Mouse (Mus musculus) hindbrain, embryonic 14.5 days (tissue): ENCODE measurements around the gene Rras2. TPM values are rescaled to one million over a fixed set of nuclear protein-coding genes. Genes with fewer than 3 reads are reported as not detected.

Source experiments
- ATAC-seq: fragments of 200-750 bp; cut with Nextera tagmentation; 2 replicates; pipeline ENCODE4 v1.8.0; 2017; ENCODE audit warnings: moderate number of reproducible peaks, mild to moderate bottlenecking, moderate TSS enrichment, moderate library complexity; ENCODE audit not compliant: low FRiP score
- DNase-seq: peaks from one replicate; pipeline ENCODE4 v3.0.0-alpha.2; 2015; ENCODE audit warnings: low spot score
- H3K27ac ChIP-seq: fragments of 300-500 bp; sonication (generic); 2 replicates; pipeline ENCODE4 v1.5.1; 2014; ENCODE audit warnings: mild to moderate bottlenecking, moderate library complexity
- H3K27me3 ChIP-seq: fragments of 300-500 bp; sonication (generic); 2 replicates; pipeline ENCODE4 v1.6.1; 2014; ENCODE audit warnings: mild to moderate bottlenecking, low read length, mixed read lengths; ENCODE audit not compliant: control insufficient read depth, insufficient read depth
- H3K36me3 ChIP-seq: fragments of 300-500 bp; sonication (generic); replicated peaks from 2 replicates; pipeline ENCODE4 v1.6.1; 2014; ENCODE audit not compliant: control insufficient read depth, insufficient read depth
- H3K4me1 ChIP-seq: fragments of 300-500 bp; sonication (generic); replicated peaks from 2 replicates; pipeline ENCODE4 v1.6.1; 2014; ENCODE audit warnings: antibody characterized with exemption, low read length, mixed read lengths; ENCODE audit not compliant: control insufficient read depth, insufficient read depth
- H3K4me2 ChIP-seq: fragments of 300-500 bp; sonication (generic); replicated peaks from 2 replicates; pipeline ENCODE4 v1.6.1; 2014; ENCODE audit warnings: mild to moderate bottlenecking, moderate library complexity
- H3K4me3 ChIP-seq: fragments of 300-500 bp; sonication (generic); replicated peaks from 2 replicates; pipeline ENCODE4 v1.5.1; 2014; ENCODE audit warnings: mild to moderate bottlenecking, low read length
- H3K9ac ChIP-seq: fragments of 300-500 bp; sonication (generic); 2 replicates; pipeline ENCODE4 v1.6.1; 2014
- H3K9me3 ChIP-seq: fragments of 300-500 bp; sonication (generic); 2 replicates; pipeline ENCODE4 v1.6.1; 2016; ENCODE audit warnings: low read length; ENCODE audit not compliant: control insufficient read depth
- WGBS: fragments of 180-500 bp; shearing (Covaris S2); extraction: QIAGEN DNeasy Blood & Tissue Kit; methylation state at CpG from one replicate; pipeline ENCODE4 v1.1.7; 2014; 5-methylcytosine and 5-hydroxymethylcytosine counted together
- polyA plus RNA-seq: library from polyadenylated mRNA; unstranded; fragments of >200 nt; fragmentation: Nextera tagmentation; extraction: Ambion mirVana; gene quantifications from 2 replicates; pipeline ENCODE4 v1.2.1, GENCODE M21; 2014

Gene Rras2
- polyA plus RNA-seq, 1 experiment from 2014 or later: 23.9 TPM

DNA sequence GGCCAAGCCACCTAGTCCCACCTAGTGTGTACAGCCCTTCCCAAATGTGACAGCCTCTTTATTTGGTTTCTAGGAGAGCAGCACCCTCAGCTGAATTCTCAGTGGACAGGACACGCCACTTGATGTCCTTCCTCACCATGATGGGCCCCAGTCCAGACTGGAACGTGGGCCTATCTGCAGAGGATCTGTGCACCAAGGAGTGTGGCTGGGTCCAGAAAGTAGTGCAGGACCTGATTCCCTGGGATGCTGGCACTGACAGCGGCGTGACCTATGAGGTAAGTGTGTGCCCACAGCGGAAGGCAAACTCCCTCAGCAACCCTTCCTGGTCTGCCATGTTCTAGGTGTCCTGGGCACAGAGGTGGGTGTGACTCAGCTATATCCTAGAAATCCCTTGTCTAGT, 88.8 kb downstream of the Rras2 start:
- Histone ChIP-seq H3K36me3 (no peaks in the 10 kb centered on the region), H3K4me3 (no peak overlapping the region), H3K4me1 (no peaks in the 10 kb centered on the region), H3K27ac (no peak overlapping the region), H3K9me3 (no peaks in the 10 kb centered on the region), H3K27me3 (no peaks in the 10 kb centered on the region), H3K9ac (no peak overlapping the region), H3K4me2 (no peak overlapping the region)
- ATAC-seq: no peak
- 96% methylated on average over 5 of the region's 5 CpGs for WGBS
- no peak for DNase-seq

DNA sequence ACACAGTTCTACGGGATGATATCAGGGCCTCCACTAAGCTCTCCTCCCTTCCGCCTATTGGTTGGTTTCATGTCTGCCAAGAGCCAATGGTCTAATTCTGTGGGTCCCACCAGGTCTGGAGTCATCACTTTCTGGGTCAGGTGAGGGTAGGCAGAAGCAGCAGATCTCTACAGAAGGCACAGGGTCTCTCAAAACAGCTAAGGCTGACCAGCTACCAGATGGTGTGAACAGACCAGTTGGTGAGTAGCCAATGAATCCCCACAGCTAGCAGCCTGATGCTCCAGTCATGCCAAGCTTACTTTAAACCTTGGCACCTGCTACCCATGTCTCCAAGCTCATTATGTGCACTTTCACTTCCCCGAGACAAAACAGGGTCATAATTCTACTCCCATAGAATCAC, 90.2 kb downstream of the Rras2 start:
- Histone ChIP-seq H3K27ac (no peak overlapping the region), H3K27me3 (no peaks in the 10 kb centered on the region), H3K36me3 (no peaks in the 10 kb centered on the region), H3K4me1 (no peaks in the 10 kb centered on the region), H3K4me3 (no peak overlapping the region), H3K4me2 (no peak overlapping the region), H3K9ac (no peak overlapping the region), H3K9me3 (no peaks in the 10 kb centered on the region)
- DNase-seq (peak; percentile 37), ATAC-seq (no peak)
- WGBS: 84% methylated on average over 3 of the region's 3 CpGs

DNA sequence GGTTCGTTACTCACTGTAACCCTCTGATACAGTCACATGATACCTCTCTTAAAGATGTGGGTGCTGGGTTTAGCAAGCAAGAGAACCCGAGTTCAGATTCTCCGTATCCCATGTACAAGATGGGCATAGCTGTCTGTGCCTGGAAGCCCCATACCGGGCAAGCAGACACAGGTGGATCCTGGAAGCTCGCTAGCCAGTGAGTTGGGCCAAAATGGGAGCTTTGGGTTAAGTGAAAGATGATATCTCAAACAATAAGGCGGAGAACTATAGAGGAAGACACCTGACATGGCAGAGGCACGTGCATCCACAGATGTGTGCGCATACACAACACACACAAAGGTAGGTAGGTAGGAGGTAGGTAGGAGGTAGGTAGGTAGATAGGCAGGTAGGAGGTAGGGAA, 90.7 kb downstream of the Rras2 start:
- no peak for DNase-seq
- Histone ChIP-seq H3K27me3 (no peaks in the 10 kb centered on the region), H3K4me3 (no peak overlapping the region), H3K36me3 (no peaks in the 10 kb centered on the region), H3K9ac (no peak overlapping the region), H3K4me1 (no peaks in the 10 kb centered on the region), H3K27ac (no peak overlapping the region), H3K4me2 (no peak overlapping the region), H3K9me3 (no peaks in the 10 kb centered on the region)
- no peak for ATAC-seq
- WGBS: 89% methylated on average over 8 of the region's 8 CpGs

DNA sequence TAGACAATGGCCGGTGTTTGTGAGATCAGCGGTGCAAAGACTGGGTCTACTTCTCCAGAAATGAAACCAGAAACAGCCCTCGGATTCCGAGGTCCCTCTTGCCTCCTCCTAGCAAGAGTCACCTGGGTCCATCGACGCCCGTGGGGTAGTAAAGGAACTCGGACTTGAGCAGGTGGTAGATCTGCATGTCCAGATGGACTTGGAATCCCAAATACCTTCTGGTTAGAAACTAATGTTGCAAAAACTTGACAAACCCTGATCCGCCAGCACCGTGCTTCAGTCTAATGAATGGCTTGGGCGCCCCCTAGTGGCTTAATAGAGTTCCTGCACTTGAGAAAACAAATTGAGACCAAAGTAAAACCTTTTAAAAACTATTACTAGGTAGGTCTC, 96.9 kb downstream of the Rras2 start:
- Histone ChIP-seq H3K4me2 (peak overlapping the region; percentile 49), H3K4me1 (no peaks in the 10 kb centered on the region), H3K4me3 (peak overlapping the region; percentile 8; the same call in 1 of the 2 replicates), H3K27me3 (no peaks in the 10 kb centered on the region), H3K9ac (0 out of 2 replicates have a peak overlapping the region, but pooled peaks have one; percentile 0), H3K9me3 (no peaks in the 10 kb centered on the region), H3K27ac (0 out of 2 replicates have a peak overlapping the region, but pooled peaks have one; percentile 18), H3K36me3 (no peaks in the 10 kb centered on the region)
- peak; percentile 90 for DNase-seq
- 3% methylated on average over 11 of the region's 11 CpGs for WGBS
- peak; percentile 65; the same call in 1 of the 2 replicates for ATAC-seq

DNA sequence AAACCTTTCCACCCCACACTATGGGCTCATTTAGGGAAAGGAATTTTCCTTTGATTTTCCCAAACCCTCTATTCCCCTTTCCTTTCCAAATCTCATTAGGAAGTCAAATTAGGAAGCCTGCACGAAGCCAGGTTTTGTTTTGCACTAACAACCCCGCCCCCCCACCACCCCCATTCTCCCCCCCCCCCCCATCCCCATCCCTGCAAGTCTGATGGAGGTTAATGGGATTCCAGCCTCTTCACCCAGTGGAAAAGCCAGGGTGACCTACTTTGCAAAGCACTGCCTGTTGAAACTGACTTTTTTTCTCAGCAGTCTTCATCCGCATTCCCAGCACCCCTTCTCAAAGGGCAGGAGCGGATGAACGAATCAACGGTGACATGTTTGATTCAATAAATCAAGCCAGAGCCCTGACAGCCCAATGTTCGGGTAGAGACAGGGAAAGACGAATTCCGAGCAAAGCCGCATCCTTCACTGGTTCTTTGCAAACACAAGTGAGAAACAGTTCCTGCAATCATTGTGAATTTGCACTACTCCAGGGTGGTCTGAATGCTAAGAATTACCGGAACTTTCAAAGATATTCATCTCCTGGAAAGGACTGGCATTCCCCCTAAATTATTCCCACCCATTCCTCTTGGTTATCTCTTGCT, 97.4 kb downstream of the Rras2 start:
- Histone ChIP-seq H3K36me3 (no peaks in the 10 kb centered on the region), H3K9me3 (no peaks in the 10 kb centered on the region), H3K4me2 (peak overlapping the region; percentile 49), H3K4me3 (peak overlapping the region; percentile 8; the same call in 1 of the 2 replicates), H3K9ac (0 out of 2 replicates have a peak overlapping the region, but pooled peaks have one; percentile 0), H3K4me1 (no peaks in the 10 kb centered on the region), H3K27me3 (no peaks in the 10 kb centered on the region), H3K27ac (0 out of 2 replicates have a peak overlapping the region, but pooled peaks have one; percentile 18)
- ATAC-seq (no peak), DNase-seq (peak; percentile 42)
- 6% methylated on average over 11 of the region's 11 CpGs for WGBS

DNA sequence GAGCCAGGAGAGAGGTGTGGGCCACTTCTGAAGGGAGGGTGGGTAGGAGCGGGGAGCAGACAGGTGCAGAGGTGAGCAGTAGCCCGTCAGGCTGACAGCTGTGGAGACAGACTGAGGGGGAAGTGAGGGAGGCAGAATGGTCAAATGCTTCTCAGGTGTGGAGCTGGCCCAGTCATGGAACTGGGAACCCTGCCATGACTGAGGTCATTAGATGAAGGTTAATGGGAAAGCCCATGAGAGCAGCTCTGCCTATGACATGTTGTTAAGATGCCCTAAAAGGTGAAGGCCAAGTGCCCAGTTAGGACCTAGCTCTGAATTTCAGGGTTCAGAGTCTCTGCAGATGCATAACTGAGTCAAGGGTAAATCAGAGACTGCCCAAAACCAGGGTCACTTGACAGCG, 98.7 kb downstream of the Rras2 start:
- ATAC-seq (no peak), DNase-seq (no peak)
- no peak overlapping the region for H3K4me3 ChIP-seq
- H3K4me1 ChIP-seq: no peaks in the 10 kb centered on the region
- no peak overlapping the region for H3K4me2 ChIP-seq
- H3K36me3 ChIP-seq: no peaks in the 10 kb centered on the region
- H3K27ac ChIP-seq: no peak overlapping the region
- no peak overlapping the region for H3K9ac ChIP-seq
- no peaks in the 10 kb centered on the region for H3K9me3 ChIP-seq
- 76% methylated on average over 3 of the region's 3 CpGs for WGBS
- H3K27me3 ChIP-seq: no peaks in the 10 kb centered on the region

DNA sequence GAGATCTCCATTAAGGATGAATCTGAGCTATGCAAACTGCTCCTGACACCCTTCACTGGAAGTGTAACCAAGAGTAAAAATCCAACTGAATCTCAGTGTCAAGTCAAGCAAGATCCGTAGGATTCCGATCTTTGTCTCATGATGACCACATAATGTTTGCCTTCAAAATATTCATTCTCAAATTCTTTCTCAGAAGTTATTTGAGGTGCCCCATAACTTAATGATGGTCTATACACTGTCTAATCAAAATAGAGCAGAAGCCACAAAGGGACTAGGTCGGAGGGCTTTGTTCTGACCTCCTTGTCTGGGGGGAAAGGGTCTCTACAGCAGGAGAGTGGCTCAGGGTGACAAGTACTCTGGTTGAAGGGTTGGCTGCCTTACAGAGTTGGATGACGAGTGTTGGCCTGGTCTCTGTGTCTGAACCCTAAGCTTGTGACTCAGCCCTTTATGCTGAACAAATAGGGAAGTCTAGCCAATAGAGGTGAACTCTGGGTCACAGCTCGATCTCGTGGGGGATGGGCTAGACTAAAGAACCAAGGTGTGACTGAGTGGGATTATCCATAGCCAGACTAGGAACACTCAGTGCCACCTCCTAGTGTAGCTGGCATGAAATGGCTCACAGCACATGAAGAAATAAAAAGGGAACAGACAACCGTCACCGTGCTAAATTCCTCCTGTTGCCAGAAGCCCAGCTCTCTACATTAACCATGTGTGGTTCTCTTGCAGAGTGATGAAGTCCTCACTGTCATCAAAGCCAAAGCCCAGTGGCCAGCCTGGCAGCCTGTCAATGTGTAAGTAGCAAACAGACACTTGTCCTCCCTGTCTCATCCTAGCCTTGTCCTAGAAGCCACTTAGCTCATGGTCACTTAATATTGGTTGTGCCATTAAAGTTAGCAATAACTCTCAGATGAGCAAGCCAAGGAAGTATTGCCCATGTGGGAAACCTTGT, 101.3 kb downstream of the Rras2 start:
- ATAC-seq: no peak
- DNase-seq: no peak
- no peaks in the 10 kb centered on the region for H3K27me3 ChIP-seq
- H3K4me3 ChIP-seq: no peak overlapping the region
- no peak overlapping the region for H3K27ac ChIP-seq
- H3K9ac ChIP-seq: no peak overlapping the region
- no peaks in the 10 kb centered on the region for H3K4me1 ChIP-seq
- H3K4me2 ChIP-seq: no peak overlapping the region
- WGBS: 85% methylated on average over 8 of the region's 8 CpGs
- no peaks in the 10 kb centered on the region for H3K36me3 ChIP-seq
- no peaks in the 10 kb centered on the region for H3K9me3 ChIP-seq

DNA sequence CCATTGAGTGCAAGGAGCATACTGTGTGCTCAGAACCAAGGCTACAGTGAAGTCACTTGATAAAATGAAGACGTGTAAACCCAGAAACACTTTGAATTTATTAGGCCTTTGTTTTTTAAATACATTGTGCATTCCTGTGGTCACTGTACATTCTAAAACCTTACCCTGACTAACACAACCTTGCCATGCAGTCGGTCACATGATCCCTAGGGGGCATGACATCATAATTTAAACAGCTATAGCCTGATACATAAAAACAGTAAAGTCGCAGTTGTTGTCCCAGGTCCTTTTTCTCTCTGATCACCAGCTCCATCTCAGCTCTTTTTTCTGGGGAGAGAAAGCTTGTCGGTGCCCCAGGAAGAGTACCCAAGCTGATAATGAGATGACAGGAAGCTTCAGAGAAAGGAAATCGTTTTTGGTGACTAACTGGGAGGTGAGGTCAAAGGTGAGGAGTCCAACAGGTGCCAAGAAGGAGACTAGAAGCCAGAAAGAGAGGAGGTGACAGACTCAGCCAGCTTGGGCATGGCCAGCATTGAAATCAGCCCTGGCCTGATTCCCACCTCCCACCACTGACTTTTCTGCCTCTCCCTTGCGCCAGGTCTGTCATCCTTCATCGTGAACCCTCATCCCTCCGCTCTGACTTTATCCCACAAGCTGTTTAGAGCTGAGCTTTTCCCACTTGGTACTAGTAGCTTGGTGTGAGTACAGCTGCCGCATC, 105.7 kb downstream of the Rras2 start:
- no peaks in the 10 kb centered on the region for H3K9me3 ChIP-seq
- no peaks in the 10 kb centered on the region for H3K4me1 ChIP-seq
- 65% methylated on average over 9 of the region's 9 CpGs for WGBS
- no peak overlapping the region for H3K4me3 ChIP-seq
- no peak overlapping the region for H3K9ac ChIP-seq
- H3K27ac ChIP-seq: no peak overlapping the region
- ATAC-seq (no peak), DNase-seq (no peak)
- no peak overlapping the region for H3K4me2 ChIP-seq
- H3K27me3 ChIP-seq: no peaks in the 10 kb centered on the region
- H3K36me3 ChIP-seq: no peaks in the 10 kb centered on the region

DNA sequence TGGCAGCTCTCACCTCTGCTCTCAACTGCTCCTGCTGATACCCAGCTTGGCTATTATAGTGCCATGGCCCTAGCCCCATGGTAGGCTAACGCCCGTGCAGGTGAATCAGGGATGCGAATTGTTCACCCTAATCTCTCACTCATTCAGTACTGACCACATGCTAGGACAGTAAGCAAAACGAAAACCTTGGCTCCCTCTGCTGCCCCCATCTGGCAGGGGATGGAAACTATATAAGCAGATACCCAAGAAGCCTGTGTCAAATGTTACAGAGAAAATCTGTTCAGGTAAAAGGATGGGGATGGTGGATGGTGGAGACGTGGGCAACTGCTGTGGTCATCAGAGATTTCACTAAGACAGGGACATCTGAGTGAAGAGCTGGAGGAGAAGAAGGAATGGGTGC, 110.0 kb downstream of the Rras2 start:
- H3K9ac ChIP-seq: no peak overlapping the region
- H3K9me3 ChIP-seq: no peaks in the 10 kb centered on the region
- DNase-seq: no peak
- no peak overlapping the region for H3K4me2 ChIP-seq
- 75% methylated on average over 5 of the region's 5 CpGs for WGBS
- H3K36me3 ChIP-seq: no peaks in the 10 kb centered on the region
- 0 out of 2 replicates have a peak, but pooled peaks cover 11% of the 10 kb centered on the region for H3K4me1 ChIP-seq
- no peak overlapping the region for H3K27ac ChIP-seq
- no peak for ATAC-seq
- no peaks in the 10 kb centered on the region for H3K27me3 ChIP-seq
- no peak overlapping the region for H3K4me3 ChIP-seq
